Mouse (Mus musculus): Measurements from ENCODE around the gene Clgn. TPM values are rescaled to one million over a fixed set of nuclear protein-coding genes. Genes with fewer than 3 reads are reported as not detected.

The Clgn gene
- polyA plus RNA-seq, 1 experiment from 2014 or later, result 2.9 TPM

- no peaks in the 10 kb centered on the region for H3K9me3 ChIP-seq
- 91% methylated on average over 6 of the region's 6 CpGs for WGBS
- 0 out of 2 replicates have a peak, but pooled peaks cover 3% of the 10 kb centered on the region for H3K27me3 ChIP-seq (ENCODE audit: insufficient read depth, poor library complexity, severe bottlenecking)
- H3K4me3 ChIP-seq, result no peak overlapping the region
- DNase-seq (ENCODE audit: low spot score), result no peak
- no peaks in the 10 kb centered on the region for H3K36me3 ChIP-seq
- H3K4me1 ChIP-seq (replicated peaks), result no peaks in the 10 kb centered on the region
- H3K27ac ChIP-seq, result no peak overlapping the region
Observed at GRCm38 (mm10) chr8:83396680-83397079, 7.0 kb downstream of the Clgn start.

DNA sequence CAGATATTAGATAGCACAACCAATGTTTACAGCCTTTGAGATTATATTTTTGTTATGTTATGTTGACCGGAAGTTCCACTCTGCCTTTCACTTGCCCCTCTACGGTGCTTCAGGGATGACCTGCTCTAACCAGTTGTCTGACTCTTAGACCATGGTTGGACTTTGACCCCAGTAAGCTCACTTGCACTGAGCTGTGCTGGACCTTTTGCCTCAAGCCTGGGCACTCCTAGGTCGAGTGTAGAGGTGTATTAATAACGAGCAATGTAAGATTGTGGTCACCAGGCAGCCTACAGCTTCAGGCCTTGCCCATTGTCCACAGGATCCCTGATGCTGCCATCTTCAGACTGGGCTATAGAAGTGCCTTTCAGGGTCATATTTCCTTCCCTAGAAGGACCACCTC lies 8.1 kb downstream of the Clgn start:
- Histone ChIP-seq H3K4me1 (replicated peaks) (no peaks in the 10 kb centered on the region), H3K27me3 (ENCODE audit: insufficient read depth, poor library complexity, severe bottlenecking) (no peaks in the 10 kb centered on the region), H3K36me3 (no peaks in the 10 kb centered on the region), H3K27ac (no peak overlapping the region), H3K9me3 (no peaks in the 10 kb centered on the region), H3K4me3 (no peak overlapping the region)
- DNase-seq (ENCODE audit: low spot score), result no peak
- 74% methylated on average over 4 of the region's 4 CpGs for WGBS

DNA sequence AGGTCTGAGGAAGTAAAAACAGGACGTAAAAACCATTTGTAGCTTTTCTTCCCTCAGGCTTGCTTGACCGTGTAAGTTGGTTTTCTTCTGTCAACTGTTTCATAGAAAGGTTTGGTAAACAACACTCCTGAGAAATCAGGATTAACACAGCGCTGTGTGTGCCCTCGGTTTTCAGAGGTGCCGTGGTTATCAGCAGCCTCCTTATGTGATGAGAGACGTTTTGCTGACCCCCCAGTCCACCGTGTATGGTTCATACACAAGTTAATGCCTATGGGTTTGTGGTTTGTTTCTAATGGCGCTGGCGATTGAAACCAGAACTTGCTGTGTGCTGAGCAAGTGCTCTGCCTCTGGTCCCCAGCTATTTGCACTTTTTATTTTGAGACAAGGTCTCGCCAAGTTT lies 15.9 kb downstream of the Clgn start:
- no peak for DNase-seq (ENCODE audit: low spot score)
- no peaks in the 10 kb centered on the region for H3K27me3 ChIP-seq (ENCODE audit: insufficient read depth, poor library complexity, severe bottlenecking)
- no peaks in the 10 kb centered on the region for H3K36me3 ChIP-seq
- no peaks in the 10 kb centered on the region for H3K9me3 ChIP-seq
- H3K4me3 ChIP-seq, result no peak overlapping the region
- no peaks in the 10 kb centered on the region for H3K4me1 ChIP-seq (replicated peaks)
- WGBS, result 85% methylated on average over 10 of the region's 10 CpGs
- H3K27ac ChIP-seq, result no peak overlapping the region

GRCm38 (mm10) chr8:83406836-83407235 lies 17.2 kb downstream of the Clgn start:
- Histone ChIP-seq H3K27me3 (ENCODE audit: insufficient read depth, poor library complexity, severe bottlenecking) (no peaks in the 10 kb centered on the region), H3K27ac (no peak overlapping the region), H3K4me3 (no peak overlapping the region), H3K36me3 (no peaks in the 10 kb centered on the region), H3K4me1 (replicated peaks) (no peaks in the 10 kb centered on the region), H3K9me3 (no peaks in the 10 kb centered on the region)
- DNase-seq (ENCODE audit: low spot score), result peak; percentile 18
- 35% methylated on average over 6 of the region's 6 CpGs for WGBS

DNA sequence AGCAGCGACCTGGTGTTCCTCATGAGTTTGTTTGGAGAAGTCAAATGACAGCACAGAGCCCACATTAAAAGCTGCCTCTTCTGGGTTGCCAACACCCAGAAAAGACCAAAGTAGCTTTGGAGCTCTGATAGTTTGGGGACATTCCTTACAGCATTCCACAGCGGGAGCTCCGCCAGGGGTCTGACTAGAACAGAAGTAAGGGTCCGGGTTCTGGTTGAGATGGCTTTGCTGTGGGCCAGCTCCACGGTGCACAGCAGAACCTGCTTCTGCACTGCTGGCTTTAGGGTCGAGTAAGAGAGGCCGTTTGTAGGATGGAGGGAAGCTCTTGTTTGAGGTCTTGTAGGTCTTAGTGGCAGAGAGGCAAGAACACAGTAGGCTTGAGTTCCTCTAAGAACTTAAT lies 18.8 kb downstream of the Clgn start:
- no peak for DNase-seq (ENCODE audit: low spot score)
- WGBS, result 84% methylated on average over 7 of the region's 7 CpGs
- H3K27me3 ChIP-seq (ENCODE audit: insufficient read depth, poor library complexity, severe bottlenecking), result no peaks in the 10 kb centered on the region
- no peaks in the 10 kb centered on the region for H3K4me1 ChIP-seq (replicated peaks)
- H3K9me3 ChIP-seq, result no peaks in the 10 kb centered on the region
- H3K27ac ChIP-seq, result no peak overlapping the region
- H3K4me3 ChIP-seq, result no peak overlapping the region
- H3K36me3 ChIP-seq, result no peaks in the 10 kb centered on the region

DNA sequence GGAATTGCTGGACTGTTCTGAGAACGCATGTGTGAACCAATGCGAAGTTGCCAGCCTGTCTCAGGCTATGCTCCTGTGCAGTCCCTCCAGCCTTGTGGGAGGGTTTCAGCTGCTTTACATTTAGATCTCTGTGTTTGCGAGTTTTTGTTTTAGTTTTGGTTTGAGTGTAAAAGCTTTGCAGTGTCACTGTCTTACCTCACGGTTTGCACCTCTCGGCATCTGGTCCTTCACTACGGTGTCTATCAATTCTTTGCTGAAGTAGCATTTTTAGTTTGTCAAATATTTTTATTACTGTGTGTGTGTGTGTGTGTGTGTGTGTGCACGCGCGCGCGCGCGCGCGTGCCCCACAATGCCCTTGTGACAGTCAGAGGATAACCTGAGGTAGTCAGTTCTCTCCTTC lies 27.2 kb downstream of the Clgn start:
- Histone ChIP-seq H3K27me3 (ENCODE audit: insufficient read depth, poor library complexity, severe bottlenecking) (no peaks in the 10 kb centered on the region), H3K36me3 (no peaks in the 10 kb centered on the region), H3K9me3 (no peaks in the 10 kb centered on the region), H3K4me1 (replicated peaks) (no peaks in the 10 kb centered on the region), H3K27ac (no peak overlapping the region), H3K4me3 (no peak overlapping the region)
- DNase-seq (ENCODE audit: low spot score), result no peak
- WGBS, result 98% methylated on average over 15 of the region's 15 CpGs

DNA sequence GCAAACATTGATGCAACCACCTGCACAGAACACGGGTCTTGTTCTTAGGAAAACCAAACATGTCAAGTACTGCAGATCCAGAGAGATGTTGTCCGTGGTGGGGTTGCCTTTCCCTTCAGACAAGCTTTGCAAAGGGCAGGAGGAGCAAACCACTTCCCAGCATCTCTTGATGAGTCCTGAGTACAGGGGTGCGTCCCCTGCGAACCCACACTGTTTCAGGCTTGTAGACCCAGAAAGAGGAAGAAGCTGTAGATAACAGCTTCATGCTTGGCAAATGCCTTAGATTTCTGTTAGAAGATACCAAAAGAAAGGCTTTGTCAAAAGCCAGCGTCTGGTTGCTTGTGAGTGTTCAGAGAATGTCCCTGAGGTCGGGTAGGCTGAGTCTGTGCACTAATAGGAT lies 28.3 kb downstream of the Clgn start:
- Histone ChIP-seq H3K4me1 (replicated peaks) (0 out of 2 replicates have a peak, but pooled peaks cover 1% of the 10 kb centered on the region), H3K36me3 (no peaks in the 10 kb centered on the region), H3K27ac (no peak overlapping the region), H3K27me3 (ENCODE audit: insufficient read depth, poor library complexity, severe bottlenecking) (no peaks in the 10 kb centered on the region), H3K9me3 (no peaks in the 10 kb centered on the region), H3K4me3 (no peak overlapping the region)
- DNase-seq (ENCODE audit: low spot score), result no peak
- WGBS, result 85% methylated on average over 6 of the region's 6 CpGs

DNA sequence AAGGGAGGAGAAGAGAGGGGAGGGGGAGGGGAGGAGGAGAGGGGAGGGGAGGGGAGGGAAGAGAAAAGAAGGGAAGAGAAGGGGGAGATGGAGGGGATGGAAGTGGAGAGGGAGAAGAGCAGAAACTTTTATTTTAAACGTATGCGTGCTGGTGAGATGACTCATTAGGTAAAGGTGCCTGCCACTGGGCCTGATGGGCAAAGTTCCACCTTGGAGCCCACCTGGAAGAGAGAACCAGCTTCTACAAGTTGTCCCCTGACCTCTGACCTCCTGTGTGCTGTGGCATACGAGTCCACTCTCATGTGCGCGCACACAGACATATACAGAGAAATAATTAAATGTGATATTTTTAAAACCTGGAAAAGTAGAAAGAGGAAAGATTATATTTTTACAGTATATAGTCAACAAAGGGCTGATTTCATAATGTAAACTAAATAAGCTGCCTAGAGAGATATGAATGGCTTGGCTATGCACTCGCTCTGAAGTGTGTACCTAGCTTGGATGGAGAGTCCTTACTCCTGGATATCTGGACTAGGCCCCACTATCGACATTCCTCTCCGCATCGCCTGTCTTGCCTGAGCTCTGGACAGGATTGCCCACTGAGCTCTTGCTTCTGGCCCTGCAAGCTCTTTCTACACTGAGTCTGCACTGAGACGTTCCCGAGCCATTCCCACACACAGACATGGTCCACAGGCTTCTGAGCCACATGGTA lies 29.3 kb downstream of the Clgn start:
- Histone ChIP-seq H3K4me1 (replicated peaks) (0 out of 2 replicates have a peak, but pooled peaks cover 3% of the 10 kb centered on the region), H3K9me3 (no peaks in the 10 kb centered on the region), H3K27ac (no peak overlapping the region), H3K27me3 (ENCODE audit: insufficient read depth, poor library complexity, severe bottlenecking) (no peaks in the 10 kb centered on the region), H3K4me3 (no peak overlapping the region), H3K36me3 (no peaks in the 10 kb centered on the region)
- WGBS, result 91% methylated on average over 11 of the region's 11 CpGs
- no peak for DNase-seq (ENCODE audit: low spot score)

DNA sequence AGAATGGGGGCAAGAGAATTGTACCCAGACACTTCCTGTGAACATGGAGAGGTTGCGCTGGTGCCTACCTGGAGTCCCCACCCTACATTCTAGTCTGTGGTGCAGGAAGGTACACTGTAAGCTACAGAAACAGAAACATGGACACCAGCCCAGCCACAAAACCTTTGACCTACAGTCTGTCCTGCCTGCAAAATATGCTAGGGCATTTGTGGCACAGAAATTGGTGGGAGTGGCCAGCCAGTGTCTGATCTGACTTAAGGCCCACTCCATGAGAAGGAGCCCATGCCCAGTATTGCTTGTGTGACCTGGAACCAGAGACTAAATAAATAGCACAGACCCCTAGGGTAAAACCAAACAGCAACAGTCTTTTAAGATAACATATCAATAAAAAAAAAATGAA lies 31.7 kb downstream of the Clgn start:
- Histone ChIP-seq H3K27me3 (ENCODE audit: insufficient read depth, poor library complexity, severe bottlenecking) (no peaks in the 10 kb centered on the region), H3K36me3 (no peaks in the 10 kb centered on the region), H3K4me3 (no peak overlapping the region), H3K27ac (no peak overlapping the region), H3K4me1 (replicated peaks) (peaks cover 8% of the 10 kb centered on the region; the same call in 1 of the 2 replicates), H3K9me3 (no peaks in the 10 kb centered on the region)
- DNase-seq (ENCODE audit: low spot score), result no peak
- WGBS, result 97% methylated on average over 1 of the region's 1 CpGs

GRCm38 (mm10) chr8:83423032-83423825 lies 33.6 kb downstream of the Clgn start:
- DNase-seq (ENCODE audit: low spot score), result no peak
- Histone ChIP-seq H3K4me1 (replicated peaks) (peaks cover 8% of the 10 kb centered on the region; the same call in 1 of the 2 replicates), H3K36me3 (no peaks in the 10 kb centered on the region), H3K27me3 (ENCODE audit: insufficient read depth, poor library complexity, severe bottlenecking) (no peaks in the 10 kb centered on the region), H3K4me3 (no peak overlapping the region), H3K27ac (no peak overlapping the region), H3K9me3 (no peaks in the 10 kb centered on the region)
- 78% methylated on average over 13 of the region's 13 CpGs for WGBS

DNA sequence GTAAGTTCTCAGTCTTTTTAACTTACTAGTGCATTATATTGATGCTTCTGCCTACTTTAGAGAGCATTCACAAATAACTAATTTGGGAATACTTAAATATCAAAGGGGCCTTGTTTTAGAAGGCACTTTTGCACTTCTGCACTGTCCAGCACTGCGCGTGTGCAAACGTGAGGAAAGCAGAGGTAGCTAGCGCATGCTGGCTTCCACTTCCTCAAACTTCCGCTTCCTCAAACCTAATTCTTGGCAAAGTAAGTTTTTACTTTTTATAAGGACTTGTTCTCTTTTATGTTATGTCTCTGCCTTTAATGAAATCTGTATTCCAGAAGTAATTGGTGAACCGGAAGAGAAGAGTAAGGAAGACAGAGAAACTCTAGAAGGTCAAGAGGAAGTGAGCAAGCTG lies 35.5 kb downstream of the Clgn start:
- Histone ChIP-seq H3K27ac (no peak overlapping the region), H3K9me3 (no peaks in the 10 kb centered on the region), H3K4me1 (replicated peaks) (peaks cover 8% of the 10 kb centered on the region; the same call in 1 of the 2 replicates), H3K36me3 (no peaks in the 10 kb centered on the region), H3K27me3 (ENCODE audit: insufficient read depth, poor library complexity, severe bottlenecking) (no peaks in the 10 kb centered on the region), H3K4me3 (no peak overlapping the region)
- no peak for DNase-seq (ENCODE audit: low spot score)
- WGBS, result 89% methylated on average over 6 of the region's 6 CpGs

- H3K36me3 ChIP-seq, result no peaks in the 10 kb centered on the region
- no peaks in the 10 kb centered on the region for H3K9me3 ChIP-seq
- 82% methylated on average over 11 of the region's 11 CpGs for WGBS
- no peak for DNase-seq (ENCODE audit: low spot score)
- no peaks in the 10 kb centered on the region for H3K27me3 ChIP-seq (ENCODE audit: insufficient read depth, poor library complexity, severe bottlenecking)
- H3K4me1 ChIP-seq (replicated peaks), result peaks cover 8% of the 10 kb centered on the region; the same call in 1 of the 2 replicates
- H3K27ac ChIP-seq, result no peak overlapping the region
- H3K4me3 ChIP-seq, result no peak overlapping the region
Observed at GRCm38 (mm10) chr8:83426104-83426759, 36.6 kb downstream of the Clgn start.

- Histone ChIP-seq H3K4me3 (no peak overlapping the region), H3K36me3 (no peaks in the 10 kb centered on the region), H3K27me3 (ENCODE audit: insufficient read depth, poor library complexity, severe bottlenecking) (no peaks in the 10 kb centered on the region), H3K4me1 (replicated peaks) (peaks cover 8% of the 10 kb centered on the region; the same call in 1 of the 2 replicates), H3K27ac (no peak overlapping the region), H3K9me3 (no peaks in the 10 kb centered on the region)
- WGBS, result 86% methylated on average over 7 of the region's 7 CpGs
- DNase-seq (ENCODE audit: low spot score), result no peak
Observed at GRCm38 (mm10) chr8:83426949-83427348, 37.3 kb downstream of the Clgn start.

Measured in hindbrain, embryonic 10.5 days (tissue).